Mouse (Mus musculus) lung, postnatal 0 days (tissue): ENCODE results near the gene Gm11939.

Experiments
- CTCF ChIP-seq: IDR thresholded peaks from 2 replicates; pipeline ENCODE4 v1.5.1; 2016; ENCODE audit warnings: antibody characterized with exemption, mild to moderate bottlenecking
- EP300 ChIP-seq: IDR thresholded peaks from 2 replicates; pipeline ENCODE4 v1.6.1; 2016; ENCODE audit warnings: antibody characterized with exemption, mild to moderate bottlenecking, control low read depth

- TF ChIP-seq CTCF, result no peak
- TF ChIP-seq EP300, result peak; percentile 32; the same call in 1 of the 2 replicates
Observed at GRCm38 (mm10) chr11:99514098-99514497, 45.2 kb downstream of the Gm11939 start.
